Mouse (Mus musculus): Measurements from ENCODE around the gene Tspan18. TPM values are rescaled to one million over a fixed set of nuclear protein-coding genes. Genes with fewer than 3 reads are reported as not detected.

The Tspan18 gene
- total RNA-seq, 2 experiments from 2014 or later = 15.6 to 18.9 TPM

- DNase-seq (ENCODE audit: low spot score) = no peak
- intact Hi-C loops (cut with DNase I) = no loop called here
Measured at GRCm38 (mm10) chr2:93303585-93304272, 30.6 kb downstream of the Tspan18 start.

GRCm38 (mm10) chr2:93303260-93303584 is 31.1 kb downstream of the Tspan18 start:
- DNase-seq (ENCODE audit: low spot score) = no peak
- intact Hi-C loops (cut with DNase I) = no loop called here

GRCm38 (mm10) chr2:93297656-93298055 is 36.6 kb downstream of the Tspan18 start:
- intact Hi-C loops (cut with DNase I) = no loop called here
- no peak for DNase-seq (ENCODE audit: low spot score)

GRCm38 (mm10) chr2:93291186-93291926 is 42.9 kb downstream of the Tspan18 start:
- intact Hi-C loops (cut with DNase I) = no loop called here
- no peak for DNase-seq (ENCODE audit: low spot score)

- no peak for DNase-seq (ENCODE audit: low spot score)
- intact Hi-C loops (cut with DNase I) = no loop called here
Measured at GRCm38 (mm10) chr2:93290345-93291118, 43.8 kb downstream of the Tspan18 start.

- intact Hi-C loops (cut with DNase I) = no loop called here
- no peak for DNase-seq (ENCODE audit: low spot score)
Measured at GRCm38 (mm10) chr2:93289161-93289560, 45.1 kb downstream of the Tspan18 start.

GRCm38 (mm10) chr2:93287348-93287747 is 47.0 kb downstream of the Tspan18 start:
- intact Hi-C loops (cut with DNase I) = no loop called here
- DNase-seq (ENCODE audit: low spot score) = no peak

- no peak for DNase-seq (ENCODE audit: low spot score)
- intact Hi-C loops (cut with DNase I) = no loop called here
Measured at GRCm38 (mm10) chr2:93286742-93287141, 47.6 kb downstream of the Tspan18 start.

GRCm38 (mm10) chr2:93286321-93286720 is 48.0 kb downstream of the Tspan18 start:
- intact Hi-C loops (cut with DNase I) = no loop called here
- DNase-seq (ENCODE audit: low spot score) = no peak

- no peak for DNase-seq (ENCODE audit: low spot score)
- intact Hi-C loops (cut with DNase I) = no loop called here
Measured at GRCm38 (mm10) chr2:93285842-93286241, 48.5 kb downstream of the Tspan18 start.

GRCm38 (mm10) chr2:93284625-93285024 is 49.7 kb downstream of the Tspan18 start:
- intact Hi-C loops (cut with DNase I) = no loop called here
- no peak for DNase-seq (ENCODE audit: low spot score)

GRCm38 (mm10) chr2:93283481-93284293 is 50.6 kb downstream of the Tspan18 start:
- DNase-seq (ENCODE audit: low spot score) = no peak

GRCm38 (mm10) chr2:93282636-93283035 is 51.7 kb downstream of the Tspan18 start:
- intact Hi-C loops (cut with DNase I) = no loop called here
- DNase-seq (ENCODE audit: low spot score) = no peak

More at GRCm38 (mm10) chr2:93283481-93284293, 50.6 kb downstream of the Tspan18 start:
- intact Hi-C loops (cut with DNase I) = no loop called here

- no peak for DNase-seq (ENCODE audit: low spot score)
- intact Hi-C loops (cut with DNase I) = no loop called here
Measured at GRCm38 (mm10) chr2:93281466-93281865, 52.8 kb downstream of the Tspan18 start.

- DNase-seq (ENCODE audit: low spot score) = no peak
- intact Hi-C loops (cut with DNase I) = no loop called here
Measured at GRCm38 (mm10) chr2:93280117-93280620, 54.1 kb downstream of the Tspan18 start.

- intact Hi-C loops (cut with DNase I) = loop anchor here (2.0 kb wide), 1 partner anchor 52 kb away; no protein-coding TSS in a partner anchor
- DNase-seq (ENCODE audit: low spot score) = no peak
Measured at GRCm38 (mm10) chr2:93278181-93278975, 55.9 kb downstream of the Tspan18 start.

GRCm38 (mm10) chr2:93277486-93277885 is 56.8 kb downstream of the Tspan18 start:
- intact Hi-C loops (cut with DNase I) = no loop called here
- no peak for DNase-seq (ENCODE audit: low spot score)

GRCm38 (mm10) chr2:93276026-93276425 is 58.3 kb downstream of the Tspan18 start:
- intact Hi-C loops (cut with DNase I) = no loop called here
- DNase-seq (ENCODE audit: low spot score) = no peak

GRCm38 (mm10) chr2:93273916-93274315 is 60.4 kb downstream of the Tspan18 start:
- DNase-seq (ENCODE audit: low spot score) = no peak
- intact Hi-C loops (cut with DNase I) = no loop called here
